Mouse (Mus musculus) layer of hippocampus, adult 2 months (tissue): ENCODE data around the gene Tlnrd1. TPM values are rescaled to one million over a fixed set of nuclear protein-coding genes. Genes with fewer than 3 reads are reported as not detected.

ENCODE experiments used
- DNase-seq, 2 experiments: peaks; one replicate each; pipeline ENCODE4 v3.0.0; 2022; ENCODE audit warnings: low spot score in 2 of 2
- H3K27ac ChIP-seq: fragments of 200-600 bp; 2 replicates; pipeline ENCODE4 v1.8.1; 2022
- H3K4me3 ChIP-seq: fragments of 200-600 bp; 2 replicates; pipeline ENCODE4 v1.8.1; 2022; ENCODE audit warnings: mild to moderate bottlenecking
- CTCF ChIP-seq: fragments of 200-600 bp; conservative IDR thresholded peaks from 2 replicates; pipeline ENCODE4 v1.8.1; 2022; ENCODE audit warnings: antibody characterized with exemption, mild to moderate bottlenecking, moderate library complexity
- long read RNA-seq, 2 experiments: library from polyadenylated mRNA; stranded (forward); transcript quantifications; one replicate each; pipeline ENCODE4 v2.0.0; 2021; ENCODE audit warnings: borderline mapping rate in 2 of 2
- total RNA-seq, 2 experiments: library from RNA; stranded (reverse); gene quantifications; 2 replicates each; pipeline ENCODE4 v1.2.3; 2021

Gene Tlnrd1
- 10 to 100 TPM; 18.1 to 20.9 TPM for total RNA-seq
- long read RNA-seq, experiment 1, full-length matches to known transcripts, result 49 of 49 reads
- long read RNA-seq, experiment 1, partial matches to known transcripts, result 0 of 49 reads
- long read RNA-seq, experiment 1, other reads (novel, unspliced or antisense), result 0 of 49 reads
- long read RNA-seq, experiment 2, full-length matches to known transcripts, result 63 of 63 reads
- long read RNA-seq, experiment 2, partial matches to known transcripts, result 0 of 63 reads
- long read RNA-seq, experiment 2, other reads (novel, unspliced or antisense), result 0 of 63 reads

- Histone ChIP-seq H3K4me3 (peak within 1 kb of the TSS; percentile 78), H3K27ac (peak within 1 kb of the TSS; percentile 93)
- no peak for TF ChIP-seq CTCF
- peak; percentile 86 to 91 for DNase-seq
Measured at GRCm38 (mm10) chr7:83884021-83884658, at the start of gene Tlnrd1, which contains the start of gene Mesd. Gene Tlnrd1 (minus strand): TSS chr7:83884305. Gene Mesd (plus strand): TSS chr7:83884466.

- TF ChIP-seq CTCF, result no peak
- Histone ChIP-seq H3K4me3 (no peak overlapping the region), H3K27ac (no peak overlapping the region)
- no peak for DNase-seq
Measured at GRCm38 (mm10) chr7:83921637-83922036, 37.5 kb upstream of the Tlnrd1 start.

- no peak overlapping the region for H3K27ac ChIP-seq
- no peak for DNase-seq
- H3K4me3 ChIP-seq, result no peak overlapping the region
- TF ChIP-seq CTCF, result no peak
Measured at GRCm38 (mm10) chr7:83920241-83920640, 36.1 kb upstream of the Tlnrd1 start.

- peak; percentile 89 for TF ChIP-seq CTCF
- Histone ChIP-seq H3K27ac (no peak overlapping the region), H3K4me3 (no peak overlapping the region)
- DNase-seq, result peak; percentile 83 to 93
Measured at GRCm38 (mm10) chr7:83914566-83914965, 30.5 kb upstream of the Tlnrd1 start.

- DNase-seq, result no peak
- no peak overlapping the region for H3K27ac ChIP-seq
- no peak overlapping the region for H3K4me3 ChIP-seq
- no peak for TF ChIP-seq CTCF
Measured at GRCm38 (mm10) chr7:83913995-83914394, 29.9 kb upstream of the Tlnrd1 start.

GRCm38 (mm10) chr7:83913405-83913932 is 29.4 kb upstream of the Tlnrd1 start:
- TF ChIP-seq CTCF, result no peak
- no peak for DNase-seq
- Histone ChIP-seq H3K4me3 (no peak overlapping the region), H3K27ac (no peak overlapping the region)

GRCm38 (mm10) chr7:83911909-83912308 is 27.8 kb upstream of the Tlnrd1 start:
- Histone ChIP-seq H3K4me3 (no peak overlapping the region), H3K27ac (no peak overlapping the region)
- TF ChIP-seq CTCF, result no peak
- no peak for DNase-seq

GRCm38 (mm10) chr7:83904831-83905230 is 20.7 kb upstream of the Tlnrd1 start:
- no peak for DNase-seq
- H3K27ac ChIP-seq, result no peak overlapping the region
- H3K4me3 ChIP-seq, result no peak overlapping the region
- no peak for TF ChIP-seq CTCF

GRCm38 (mm10) chr7:83902296-83903145 is 18.4 kb upstream of the Tlnrd1 start:
- no peak overlapping the region for H3K4me3 ChIP-seq
- no peak overlapping the region for H3K27ac ChIP-seq
- DNase-seq, result no peak
- TF ChIP-seq CTCF, result no peak

GRCm38 (mm10) chr7:83901425-83901824 is 17.3 kb upstream of the Tlnrd1 start:
- no peak for DNase-seq
- TF ChIP-seq CTCF, result no peak
- H3K4me3 ChIP-seq, result no peak overlapping the region
- H3K27ac ChIP-seq, result no peak overlapping the region

- no peak for DNase-seq
- TF ChIP-seq CTCF, result no peak
- Histone ChIP-seq H3K27ac (no peak overlapping the region), H3K4me3 (no peak overlapping the region)
Measured at GRCm38 (mm10) chr7:83900519-83900918, 16.4 kb upstream of the Tlnrd1 start.

GRCm38 (mm10) chr7:83898267-83898666 is 14.2 kb upstream of the Tlnrd1 start:
- Histone ChIP-seq H3K27ac (no peak overlapping the region), H3K4me3 (no peak overlapping the region)
- DNase-seq, result no peak
- TF ChIP-seq CTCF, result no peak
